Mouse (Mus musculus) cerebellum, adult (tissue): ENCODE measurements at regions not wholly inside any gene's neighbourhood (a gene's known extent, or its start where the extent isn't known, plus 50 kb on each side); places are given as distances from the start of the nearest gene placed in this dataset.
"Not testable (repeated sequence)": the region's sequence is repeated elsewhere in the genome, so short reads cannot be mapped to it uniquely, and the experiment has no call there.

Source experiments
- ATAC-seq: cut with Nextera tagmentation; 2 replicates; pipeline ENCODE4 v1.9.2; 2017; ENCODE audit warnings: mild to moderate bottlenecking, moderate library complexity, mixed read lengths; ENCODE audit not compliant: insufficient number of reproducible peaks, low FRiP score, low TSS enrichment

DNA sequence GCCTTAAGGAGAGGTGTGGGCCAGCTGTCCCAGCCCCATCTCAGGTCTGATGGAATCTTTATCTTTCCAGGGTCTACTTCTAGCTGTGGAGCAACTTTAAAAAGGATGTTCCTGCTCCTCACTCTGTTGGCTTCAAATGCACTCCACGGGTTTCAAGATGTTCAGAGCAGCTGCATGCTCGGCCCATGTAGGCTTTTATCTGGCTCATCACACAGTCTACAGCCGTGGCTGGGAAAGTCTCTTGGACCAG lies 61.2 kb upstream of the Cpm start:
- no peak for ATAC-seq

DNA sequence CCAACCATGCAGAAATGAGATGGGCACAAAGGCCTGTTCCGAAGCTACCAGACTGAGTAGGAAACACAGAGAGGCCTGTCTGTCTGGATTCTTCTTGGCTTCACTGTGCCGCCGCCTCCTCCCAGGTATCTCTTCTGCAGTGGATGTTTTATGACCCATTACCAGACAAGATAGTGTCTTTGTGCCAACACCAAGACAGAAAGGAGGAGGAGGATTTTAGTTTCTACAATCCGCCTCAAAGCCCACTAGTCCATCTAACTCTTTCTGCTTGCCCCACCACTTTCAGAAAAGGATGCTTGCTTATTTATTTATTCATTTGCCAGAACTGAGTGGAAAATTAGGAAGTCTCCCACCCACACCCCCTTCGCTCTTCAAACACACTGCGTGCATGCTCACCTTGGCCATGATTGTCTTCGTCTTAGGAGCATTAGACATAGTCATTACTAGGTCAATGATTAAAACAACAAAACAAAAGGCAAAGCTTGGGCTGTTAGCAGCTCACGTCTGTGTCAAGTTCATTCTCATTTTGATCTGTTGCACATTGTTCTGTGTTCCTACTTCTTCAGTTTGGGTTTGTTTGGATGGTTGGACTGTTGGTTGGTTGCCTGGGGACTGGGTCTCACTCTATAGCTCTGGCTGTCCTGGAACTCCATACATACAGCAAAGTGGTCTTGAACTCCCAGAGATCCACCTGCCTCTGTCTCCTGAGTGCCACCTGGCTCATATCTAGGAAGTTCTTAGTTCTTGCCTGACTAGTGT lies 61.7 kb upstream of the Cpm start:
- ATAC-seq: no peak

- ATAC-seq: no peak
Observed at GRCm38 (mm10) chr10:117566648-117567378, 62.5 kb upstream of the Cpm start.

DNA sequence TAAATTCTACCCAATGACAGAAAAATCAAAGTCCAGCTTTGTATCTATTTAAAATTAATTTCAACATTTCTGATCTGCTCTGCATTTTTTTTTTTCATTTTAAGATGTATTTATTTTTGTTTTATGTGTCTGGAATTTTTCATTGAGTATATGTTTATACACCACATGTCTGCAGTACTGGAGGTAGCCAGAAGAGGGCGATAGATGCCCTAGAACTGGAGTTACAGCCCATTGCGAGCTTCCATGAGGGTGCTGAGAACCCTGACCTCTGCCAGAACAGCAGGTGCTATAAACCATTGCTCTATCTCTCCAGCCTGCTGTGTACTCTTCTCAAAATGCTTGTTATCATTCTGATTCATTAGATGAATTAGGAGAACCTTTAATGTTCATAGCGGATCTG lies 63.1 kb upstream of the Cpm start:
- ATAC-seq: no peak

DNA sequence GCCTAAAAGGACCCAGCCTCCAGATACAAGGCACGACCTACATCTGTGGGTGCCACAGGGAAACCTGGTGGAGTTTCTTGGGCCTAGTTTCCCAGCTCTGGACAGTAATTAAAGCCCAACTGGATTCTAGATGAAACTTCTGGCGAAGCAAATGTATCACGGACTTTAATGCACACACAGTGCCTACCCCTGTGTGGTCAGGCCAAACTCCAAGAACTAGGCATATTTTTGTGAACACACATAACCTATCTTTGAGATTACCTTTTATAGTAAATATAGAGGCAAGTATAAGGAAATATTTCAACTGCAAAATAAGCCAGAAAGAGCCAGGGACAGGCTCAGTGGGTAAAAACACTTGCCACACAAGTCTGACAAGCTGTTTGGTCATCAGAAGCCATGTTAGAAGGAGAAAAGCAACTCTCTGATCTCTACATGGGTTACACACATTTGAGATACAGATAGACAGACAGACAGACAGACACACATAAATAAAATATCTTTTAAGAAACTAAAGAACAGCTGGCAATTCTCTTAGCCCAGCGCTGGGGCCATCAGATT lies 63.7 kb upstream of the Cpm start:
- ATAC-seq: no peak

- no peak for ATAC-seq
Observed at GRCm38 (mm10) chr10:117565110-117565509, 64.2 kb upstream of the Cpm start.

DNA sequence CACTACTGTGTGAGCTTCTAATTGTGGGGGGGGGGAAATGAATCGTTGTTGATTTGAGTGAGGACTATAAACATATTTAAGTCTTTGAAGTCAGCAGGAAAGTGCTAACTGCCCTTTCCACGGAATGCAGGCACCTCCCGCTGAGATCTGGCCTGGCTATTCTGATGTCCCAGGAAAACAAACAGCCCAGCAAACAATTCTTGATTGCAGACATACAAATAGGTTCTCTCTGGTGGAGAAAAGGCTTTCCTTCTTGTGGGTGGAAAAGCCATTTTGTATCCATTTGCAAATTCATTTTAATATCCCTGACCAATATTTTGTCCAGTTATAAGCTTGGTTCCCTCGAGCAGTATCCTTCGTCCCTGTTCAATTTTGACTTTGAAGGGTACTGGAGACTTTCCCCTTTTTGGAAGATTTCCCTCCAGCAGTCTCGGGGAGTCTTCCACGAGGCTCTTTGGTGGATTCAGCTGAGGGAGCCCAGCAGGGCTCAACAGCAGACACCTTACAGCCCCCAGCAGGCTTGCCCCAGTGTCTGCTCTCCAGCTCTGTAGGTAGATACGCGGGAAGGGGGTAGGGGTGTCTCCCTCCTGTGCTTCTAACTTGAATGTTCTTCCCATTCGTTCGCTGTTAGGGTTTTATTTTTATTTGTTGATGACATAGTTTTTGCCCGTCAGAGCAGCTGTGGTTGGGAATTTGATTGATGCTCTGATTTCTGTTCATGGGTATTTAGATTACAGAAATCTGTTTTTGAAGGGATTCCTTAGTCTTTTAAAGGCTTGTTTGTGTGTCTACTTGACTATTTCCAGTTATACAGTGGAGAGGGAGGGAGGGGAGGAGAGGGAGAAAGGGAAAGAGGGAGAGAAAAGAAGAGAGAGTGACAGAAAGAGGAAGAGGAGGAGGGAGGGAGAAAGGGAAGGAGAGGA lies 64.9 kb upstream of the Cpm start:
- no peak for ATAC-seq

DNA sequence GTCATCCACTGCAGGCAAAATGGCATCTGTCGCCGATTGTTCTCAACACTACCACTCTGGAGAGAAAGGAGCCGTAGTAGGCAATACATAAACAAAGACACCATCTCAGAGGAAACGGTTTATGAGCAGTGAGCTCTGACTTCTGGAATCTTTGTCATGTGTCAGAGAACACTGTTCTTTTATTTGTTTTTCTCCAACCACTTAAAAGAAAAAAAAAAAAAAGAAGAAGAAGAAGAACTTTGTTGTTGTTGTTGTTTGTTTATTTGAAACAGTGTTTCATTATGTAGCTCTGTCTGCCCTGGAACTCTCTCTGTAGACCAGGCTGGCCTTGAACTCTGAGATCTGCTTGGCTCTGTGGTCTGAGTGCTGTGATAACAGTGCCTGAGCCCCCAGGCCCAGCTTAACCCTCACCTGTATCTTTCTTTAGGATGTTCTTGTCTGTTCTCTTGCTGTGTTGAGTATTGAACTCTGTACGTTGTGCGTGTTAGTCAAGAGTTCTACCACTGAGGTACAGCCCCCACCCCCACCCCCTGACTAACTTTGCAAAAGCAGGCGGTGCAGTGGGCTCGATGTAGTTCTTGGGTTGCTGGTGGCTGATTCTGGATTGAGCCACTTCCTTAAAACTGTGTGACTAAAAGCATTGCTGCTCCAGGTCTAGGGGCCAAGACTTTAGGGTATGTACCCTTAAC lies 65.7 kb upstream of the Cpm start:
- ATAC-seq: no peak

DNA sequence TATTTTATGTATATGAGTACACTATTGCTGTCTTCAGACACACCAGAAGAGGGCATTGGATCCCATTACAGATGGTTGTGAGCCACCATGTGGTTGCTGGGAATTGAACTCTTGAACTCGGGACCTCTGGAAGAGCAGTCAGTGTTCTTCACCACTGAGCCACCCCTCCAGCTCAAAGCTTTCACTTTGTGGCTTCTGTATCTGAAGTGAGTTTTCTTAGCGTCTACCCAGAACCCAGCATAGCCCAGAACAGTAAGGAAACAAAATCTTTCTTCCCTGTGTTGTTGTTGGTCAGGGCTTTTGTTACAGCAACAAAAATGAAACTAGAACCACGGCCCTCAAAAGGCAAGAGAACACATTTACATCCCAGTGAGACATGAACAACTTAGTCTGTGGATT lies 66.5 kb upstream of the Cpm start:
- ATAC-seq: not testable (repeated sequence)

- no peak for ATAC-seq
Observed at GRCm38 (mm10) chr10:117561909-117562849, 67.1 kb upstream of the Cpm start.

- no peak for ATAC-seq
Observed at GRCm38 (mm10) chr10:117561279-117561820, 68.0 kb upstream of the Cpm start.

GRCm38 (mm10) chr10:117560396-117561278 lies 68.7 kb upstream of the Cpm start:
- ATAC-seq: no peak

GRCm38 (mm10) chr10:117559615-117560395 lies 69.5 kb upstream of the Cpm start:
- ATAC-seq: no peak

DNA sequence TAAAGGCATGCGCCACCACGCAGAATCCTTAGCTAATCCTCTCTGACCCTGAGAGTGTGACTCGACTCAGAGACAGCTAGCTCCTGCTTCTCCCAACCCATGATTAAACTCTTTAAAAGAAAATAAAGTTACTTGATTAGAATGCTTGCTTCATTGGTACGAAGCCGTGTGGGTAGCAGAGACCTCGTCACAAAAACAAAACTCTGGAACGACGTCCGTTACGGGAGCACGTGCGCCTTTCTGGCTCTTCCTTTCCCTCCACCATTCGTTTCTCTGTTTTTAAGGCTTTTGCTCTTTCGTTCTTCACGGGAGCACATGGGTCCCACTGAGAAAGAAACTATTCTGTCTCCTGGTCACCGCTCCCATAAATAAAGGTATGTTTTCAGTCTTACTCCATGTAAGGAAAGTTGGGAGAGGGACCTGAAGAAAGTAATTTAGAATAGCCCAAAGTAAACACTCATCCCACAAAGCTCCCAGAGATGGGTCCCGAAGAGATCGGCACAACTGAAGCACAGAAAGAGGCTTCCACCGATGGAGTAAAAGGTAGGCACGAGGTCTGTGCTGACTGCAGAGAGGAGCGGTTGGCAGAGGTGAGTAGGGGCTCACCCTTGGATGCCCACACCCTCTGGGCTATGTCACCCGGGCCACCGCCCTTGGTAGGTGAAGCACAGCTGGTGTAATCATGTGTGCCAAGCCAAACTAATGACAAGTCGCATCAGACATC lies 70.2 kb upstream of the Cpm start:
- no peak for ATAC-seq

GRCm38 (mm10) chr10:117558292-117558800 lies 71.0 kb upstream of the Cpm start:
- no peak for ATAC-seq

GRCm38 (mm10) chr10:117557666-117558065 lies 71.6 kb upstream of the Cpm start:
- ATAC-seq: no peak
